Mouse (Mus musculus) kidney, adult 2 months (tissue): Measurements from ENCODE around the gene Ppp2r3a. TPM values are rescaled to one million over a fixed set of nuclear protein-coding genes. Genes with fewer than 3 reads are reported as not detected.
A peak's percentile ranks its signal among the peaks of the same experiment; 100 is the strongest.

Experiments
- DNase-seq: peaks from one replicate; pipeline ENCODE4 v3.0.0; 2021
- H3K27ac ChIP-seq: fragments of 200-500 bp; 2 replicates; pipeline ENCODE4 v1.5.1; 2012; ENCODE audit warnings: low read depth, low read length, control low read depth, inconsistent platforms; ENCODE audit not compliant: insufficient read depth
- H3K27me3 ChIP-seq: fragments of 200-500 bp; replicated peaks from 2 replicates; pipeline ENCODE4 v1.6.1; 2012; ENCODE audit warnings: mild to moderate bottlenecking, moderate library complexity, low read length, inconsistent platforms; ENCODE audit not compliant: control insufficient read depth, insufficient read depth
- H3K36me3 ChIP-seq: fragments of 200-500 bp; 2 replicates; pipeline ENCODE4 v1.6.1; 2012; ENCODE audit warnings: mild to moderate bottlenecking, moderate library complexity, low read length, inconsistent platforms; ENCODE audit not compliant: control insufficient read depth, insufficient read depth
- H3K4me1 ChIP-seq: fragments of 200-500 bp; 2 replicates; pipeline ENCODE4 v1.6.1; 2011; ENCODE audit warnings: low read length; ENCODE audit not compliant: control insufficient read depth, insufficient read depth
- H3K4me3 ChIP-seq: fragments of 200-500 bp; 2 replicates; pipeline ENCODE4 v1.5.1; 2011; ENCODE audit warnings: mild to moderate bottlenecking, low read depth, low read length, control low read depth; ENCODE audit not compliant: insufficient read depth
- CTCF ChIP-seq: fragments of 200-500 bp; conservative IDR thresholded peaks from 2 replicates; pipeline ENCODE4 v1.5.1; 2011; ENCODE audit warnings: low read depth, mild to moderate bottlenecking, control low read depth, low read length, moderate library complexity, mixed read lengths; ENCODE audit not compliant: insufficient read depth, insufficient read length
- POLR2A ChIP-seq: fragments of 200-500 bp; IDR thresholded peaks from one replicate; pipeline ENCODE4 v1.6.1; 2011; ENCODE audit warnings: low read depth, low read length, control low read depth
- WGBS: fragments of 180-500 bp; shearing (Covaris S2); methylation state at CpG from one replicate; pipeline ENCODE4 v1.1.7; 2018; 5-methylcytosine and 5-hydroxymethylcytosine counted together
- polyA plus RNA-seq: library from polyadenylated mRNA; depleted of rRNA; stranded (reverse); fragments of >200 nt; gene quantifications from 2 replicates; pipeline ENCODE4 v1.2.3, GENCODE M21; 2012; rRNA removed

Ppp2r3a gene
- 13.9 and 17.6 TPM in 2 replicates for polyA plus RNA-seq

DNA sequence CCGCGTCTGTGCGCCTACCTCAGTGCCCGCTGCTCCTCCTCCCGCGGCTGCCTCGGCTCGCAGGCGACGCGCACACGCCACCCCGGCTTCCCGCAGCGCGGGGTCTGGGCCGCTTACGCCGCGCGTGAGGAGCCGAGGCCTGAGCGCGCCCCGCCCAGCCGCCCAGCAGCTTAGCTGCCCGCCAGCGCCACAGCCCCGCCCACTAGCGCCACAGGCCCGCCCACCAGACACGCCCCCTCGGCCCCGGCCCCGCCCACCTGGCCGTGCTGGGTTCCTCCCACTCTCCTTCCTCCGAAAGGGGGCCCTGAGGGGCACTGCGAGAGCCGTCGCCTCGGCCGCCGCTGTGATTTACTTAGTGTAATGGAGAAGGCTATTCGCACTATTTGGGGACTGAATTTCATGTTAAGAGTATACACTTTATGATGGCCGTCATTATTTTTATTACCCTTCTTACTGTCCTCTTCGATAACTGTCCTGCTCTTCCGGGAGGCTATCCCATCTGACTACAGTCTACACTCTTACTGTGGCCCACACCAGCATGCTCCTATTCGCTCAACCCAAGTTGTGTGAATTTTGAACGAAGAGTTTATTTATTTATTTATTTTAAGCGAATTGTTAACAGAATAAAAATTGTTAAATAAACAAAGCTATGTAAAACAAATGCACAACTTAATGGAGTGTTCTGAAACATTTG lies at the start of gene Ppp2r3a:
TSS of gene Ppp2r3a (minus strand) at position 152 of the 694 bp plus-strand sequence.
- DNase-seq: peak; percentile 98
- peak within 1 kb of the TSS; percentile 92 for H3K27ac ChIP-seq
- peaks cover 16% of the 10 kb centered on the region; the same call in 1 of the 2 replicates for H3K4me1 ChIP-seq
- TF ChIP-seq CTCF (no peak), POLR2A (peak; percentile 33)
- no peaks in the 10 kb centered on the region for H3K36me3 ChIP-seq
- H3K4me3 ChIP-seq: peak within 1 kb of the TSS; percentile 82
- WGBS: under 1% methylated on average over 40 of the region's 50 CpGs
- H3K27me3 ChIP-seq: no peaks in the 10 kb centered on the region

DNA sequence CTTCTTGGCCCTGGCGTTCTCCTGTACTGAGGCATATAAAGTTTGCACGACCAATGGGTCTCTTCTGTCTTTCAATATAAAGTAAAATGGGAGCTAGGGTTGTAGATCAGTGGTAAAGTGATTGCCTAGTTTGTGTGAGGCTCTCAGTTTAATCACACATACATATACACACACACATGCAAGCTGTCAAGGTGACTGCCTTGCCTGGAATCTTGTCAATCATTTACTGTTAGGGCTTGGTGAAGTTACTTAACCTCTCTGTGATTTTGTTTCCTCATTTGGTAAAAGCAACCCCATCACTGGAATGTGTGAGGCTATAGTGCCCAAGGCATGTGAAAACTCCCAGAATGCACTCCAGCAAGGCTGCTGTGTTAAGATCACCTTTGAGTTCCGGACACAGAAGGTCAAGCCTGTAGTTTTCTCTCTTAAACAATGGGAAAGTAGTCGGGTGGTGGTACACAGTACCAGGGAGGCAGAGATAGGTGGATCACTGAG lies 48.9 kb upstream of the Ppp2r3a start:
- WGBS: 51% methylated on average over 4 of the region's 4 CpGs

DNA sequence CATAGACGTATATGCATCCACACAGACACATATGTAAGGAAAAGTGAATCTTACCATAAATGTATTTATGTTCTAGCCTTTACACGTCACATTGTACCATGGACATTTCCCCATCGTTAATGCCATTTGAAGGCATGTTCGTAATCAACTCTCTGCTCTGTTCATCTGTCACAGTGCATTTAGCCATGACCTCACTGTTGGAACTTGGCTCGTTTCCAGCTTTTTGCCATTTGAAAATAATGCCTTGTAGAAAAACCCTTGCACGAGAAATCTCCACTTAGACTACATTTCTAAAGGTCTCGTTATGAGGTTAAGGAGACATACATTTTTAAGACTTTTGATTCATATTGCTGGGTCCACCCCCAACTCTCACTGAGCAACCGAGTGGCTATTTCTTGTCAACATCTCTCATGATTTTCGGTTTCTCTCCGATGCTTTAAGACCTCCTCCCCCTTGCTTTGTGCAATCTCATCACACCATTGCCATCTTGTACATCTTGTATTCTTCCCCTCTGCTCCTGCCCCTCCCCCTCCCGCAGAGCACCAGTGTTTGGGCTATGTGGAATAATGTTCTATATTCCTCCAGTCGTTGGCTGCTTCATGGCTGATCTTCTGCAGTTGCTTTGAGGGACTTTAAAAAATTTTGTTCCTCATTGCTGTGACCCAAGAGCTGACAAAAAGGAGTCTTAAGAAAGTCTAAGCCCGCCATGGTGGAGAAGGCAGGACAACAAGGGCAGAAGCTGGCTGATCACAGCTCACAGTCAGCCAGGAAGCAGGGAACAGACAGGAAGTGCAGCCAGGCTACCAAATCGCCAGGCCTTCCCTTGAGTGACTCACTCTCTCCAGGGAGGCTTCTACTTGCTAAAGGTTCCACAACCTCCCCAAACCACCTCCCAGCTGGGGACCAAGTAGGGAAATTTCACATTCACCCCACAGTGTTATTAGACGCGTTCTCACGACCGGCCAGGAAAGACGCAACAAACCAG lies 40.4 kb upstream of the Ppp2r3a start:
- TF ChIP-seq POLR2A: no peak
- TF ChIP-seq CTCF: no peak
- peak; percentile 36 for DNase-seq
- no peak overlapping the region for H3K4me3 ChIP-seq
- no peak overlapping the region for H3K27ac ChIP-seq
- no peaks in the 10 kb centered on the region for H3K36me3 ChIP-seq
- no peaks in the 10 kb centered on the region for H3K4me1 ChIP-seq
- WGBS: 73% methylated on average over 19 of the region's 19 CpGs
- H3K27me3 ChIP-seq: no peaks in the 10 kb centered on the region

More for the DNA sequence above, 48.9 kb upstream of the Ppp2r3a start:
- peak; percentile 85 for DNase-seq
- Histone ChIP-seq H3K4me3 (no peak overlapping the region), H3K27ac (peak overlapping the region; percentile 89), H3K4me1 (peaks cover 6% of the 10 kb centered on the region; the same call in 1 of the 2 replicates), H3K36me3 (no peaks in the 10 kb centered on the region), H3K27me3 (no peaks in the 10 kb centered on the region)
- no peak for TF ChIP-seq CTCF
- no peak for TF ChIP-seq POLR2A

DNA sequence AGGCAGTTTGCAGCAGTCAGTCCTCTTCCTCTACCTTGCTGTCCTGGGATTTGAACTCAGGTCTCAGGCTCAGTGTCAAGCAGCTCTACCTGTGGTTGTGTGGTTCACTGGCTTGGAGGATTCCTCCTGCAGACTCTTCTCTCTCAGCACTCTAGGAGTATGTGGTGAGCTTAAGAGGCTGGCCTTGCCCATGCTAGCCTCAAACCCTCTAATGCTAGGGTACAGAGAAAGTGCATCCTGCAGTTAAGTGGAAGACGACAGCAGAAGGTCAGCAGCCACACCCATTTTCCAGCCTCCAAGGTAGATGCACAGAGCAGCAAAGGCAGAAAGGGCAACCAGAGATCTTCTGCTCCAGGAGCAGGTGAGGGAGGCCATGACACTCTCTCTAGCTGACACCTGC lies 39.3 kb upstream of the Ppp2r3a start:
- TF ChIP-seq CTCF: no peak
- H3K27ac ChIP-seq: no peak overlapping the region
- H3K36me3 ChIP-seq: no peaks in the 10 kb centered on the region
- no peak overlapping the region for H3K4me3 ChIP-seq
- H3K4me1 ChIP-seq: no peaks in the 10 kb centered on the region
- DNase-seq: no peak
- no peaks in the 10 kb centered on the region for H3K27me3 ChIP-seq
- 76% methylated on average over 1 of the region's 1 CpGs for WGBS

DNA sequence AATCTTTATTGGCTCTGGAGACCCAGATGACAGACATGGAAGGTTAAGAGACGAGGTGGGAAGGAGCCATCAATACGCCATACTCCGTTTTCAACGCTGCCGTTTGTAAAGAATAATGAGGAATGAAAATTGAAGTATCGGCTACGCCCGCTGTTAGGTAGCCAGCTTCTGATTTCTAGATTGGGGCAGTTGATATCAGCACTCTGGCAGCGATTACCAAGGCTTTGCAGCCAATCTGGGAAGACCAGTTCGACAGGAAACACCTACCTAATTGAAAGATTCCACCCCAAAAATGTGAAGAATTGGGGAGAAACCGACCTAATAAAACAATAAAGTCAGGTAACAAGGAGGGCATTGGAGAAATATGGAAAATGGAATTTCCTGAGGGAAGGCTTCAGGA lies 38.2 kb upstream of the Ppp2r3a start:
- peak overlapping the region; percentile 1 for H3K27ac ChIP-seq
- no peak overlapping the region for H3K4me3 ChIP-seq
- no peaks in the 10 kb centered on the region for H3K36me3 ChIP-seq
- no peaks in the 10 kb centered on the region for H3K4me1 ChIP-seq
- TF ChIP-seq POLR2A (no peak), CTCF (no peak)
- 71% methylated on average over 11 of the region's 11 CpGs for WGBS
- no peak for DNase-seq
- H3K27me3 ChIP-seq: no peaks in the 10 kb centered on the region

DNA sequence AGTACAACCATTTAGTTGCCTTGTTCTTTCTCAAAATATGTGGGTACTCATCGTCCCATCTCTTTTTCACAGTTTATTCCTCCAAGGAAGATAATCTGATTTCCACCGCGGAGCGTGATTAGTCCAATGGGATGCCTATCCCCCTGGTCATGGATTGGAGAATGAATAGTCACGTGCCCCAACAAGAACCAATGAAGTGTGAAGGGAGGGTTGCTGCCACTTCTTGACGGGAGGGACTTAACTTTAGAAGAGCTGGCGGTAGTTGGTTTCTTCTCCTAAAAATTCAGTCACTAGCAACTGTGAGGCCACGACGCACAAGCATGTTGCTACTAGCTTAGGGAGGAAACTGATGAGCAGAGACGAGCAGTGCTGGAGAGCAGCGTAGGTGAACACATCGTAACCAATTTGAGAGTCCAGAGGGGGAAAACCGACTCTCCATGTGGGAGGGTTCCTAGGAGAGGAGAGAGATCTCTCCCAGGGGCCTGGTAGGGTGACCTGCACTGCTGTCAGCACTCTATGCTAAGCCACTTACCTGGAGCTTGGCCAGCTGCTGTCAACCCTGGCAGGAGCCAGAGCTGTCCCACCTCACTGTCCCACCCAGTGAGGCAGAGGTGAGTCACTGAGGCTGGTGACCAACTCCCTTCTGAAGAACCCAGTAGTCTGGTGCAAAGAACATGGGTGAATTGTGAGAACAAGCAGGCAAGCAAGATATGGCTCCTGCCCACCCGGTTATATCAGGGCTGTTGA lies 37.5 kb upstream of the Ppp2r3a start:
- TF ChIP-seq CTCF: no peak
- TF ChIP-seq POLR2A: no peak
- H3K4me3 ChIP-seq: no peak overlapping the region

More for the DNA sequence above, 37.5 kb upstream of the Ppp2r3a start:
- peak overlapping the region; percentile 1; the same call in 1 of the 2 replicates for H3K27ac ChIP-seq
- H3K36me3 ChIP-seq: no peaks in the 10 kb centered on the region
- no peak for DNase-seq
- 84% methylated on average over 14 of the region's 14 CpGs for WGBS
- peaks cover under 1% of the 10 kb centered on the region; the same call in 1 of the 2 replicates for H3K4me1 ChIP-seq
- H3K27me3 ChIP-seq: no peaks in the 10 kb centered on the region
